Mouse (Mus musculus): Measurements from ENCODE around the gene Rufy4.
"Not testable (repeated sequence)": the region's sequence is repeated elsewhere in the genome, so short reads cannot be mapped to it uniquely, and the experiment has no call there.

GRCm38 (mm10) chr1:74159613-74160012 lies 34.3 kb downstream of the Rufy4 start:
- TF ChIP-seq HCFC1 (IDR thresholded peaks at IDR 0.05; ENCODE audit: low read depth, low read length); GABPA (IDR thresholded peaks at IDR 0.05; ENCODE audit: insufficient replicate concordance, low read depth, low read length); MAFK (IDR thresholded peaks at IDR 0.05; ENCODE audit: insufficient replicate concordance, low read length); CTCF (conservative IDR thresholded peaks at IDR 0.05 in 1 of 2, IDR thresholded peaks at IDR 0.05 in 1 of 2; ENCODE audit: low read depth in 2 of 2, low read length in 2 of 2): not testable (repeated sequence)

All from CH12.LX (cell line).